Mouse (Mus musculus): ENCODE results near the gene Gabrg1. TPM values are rescaled to one million over a fixed set of nuclear protein-coding genes. Genes with fewer than 3 reads are reported as not detected.

Gabrg1 gene
- polyA plus RNA-seq (2016; fragmentation: Nextera tagmentation; extraction: Ambion mirVana) = not detected in 2 replicates

DNA sequence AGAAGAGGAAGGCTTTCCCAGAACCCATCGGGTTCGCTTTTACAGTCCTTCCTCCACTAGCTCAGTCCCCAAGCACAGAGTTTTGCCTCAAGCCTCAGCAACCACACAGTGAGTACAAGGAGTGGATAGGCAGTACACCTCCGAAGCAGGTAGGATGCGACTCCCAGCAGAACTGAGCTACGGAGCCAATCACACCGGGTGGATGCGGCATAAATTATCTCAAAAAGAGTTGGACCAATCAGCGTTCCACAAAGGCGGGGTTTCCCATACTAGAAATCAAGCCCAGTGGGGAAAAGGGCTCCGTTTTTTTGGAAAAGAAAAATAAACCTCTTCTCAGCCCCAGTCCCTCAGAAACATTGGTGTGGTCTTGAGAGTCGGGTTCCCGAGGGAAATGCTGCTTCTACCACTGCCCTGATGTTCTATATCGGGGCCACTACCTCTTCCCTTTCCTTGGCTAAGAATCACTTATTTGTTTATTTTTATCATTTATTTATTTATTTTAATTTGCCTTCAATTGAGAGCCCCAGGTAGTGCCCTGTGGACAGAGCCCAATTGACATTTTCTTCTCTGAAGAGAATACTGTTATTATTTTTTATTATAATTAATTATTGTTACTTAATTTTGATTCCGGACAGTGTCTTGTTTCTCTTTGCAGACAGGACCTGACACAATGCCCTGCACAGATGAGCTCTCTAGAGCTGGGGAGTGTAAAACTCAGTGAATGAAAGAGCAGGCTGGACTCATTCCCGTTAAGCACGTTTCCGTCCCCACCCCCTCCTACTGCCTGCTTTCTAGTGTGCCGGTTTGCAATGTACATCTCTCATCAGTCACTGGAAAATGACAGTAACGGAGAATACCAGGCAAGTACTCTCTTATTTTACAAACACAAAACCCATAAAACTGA is at the start of gene Gabrg1:
Gene Gabrg1, minus strand, starts transcription at position 426 of the 904 bp plus-strand sequence.
- Histone ChIP-seq H3K4me3 (peak within 1 kb of the TSS; percentile 47), H3K27ac (no peak within 1 kb of the TSS), H3K36me3 (no peaks in the 10 kb centered on the region), H3K27me3 (ENCODE audit: insufficient read depth, poor library complexity, severe bottlenecking) (no peaks in the 10 kb centered on the region), H3K9me3 (no peaks in the 10 kb centered on the region), H3K4me1 (no peaks in the 10 kb centered on the region)
- no peak for DNase-seq (ENCODE audit: low spot score)
- 9% methylated on average over 19 of the region's 19 CpGs for WGBS

DNA sequence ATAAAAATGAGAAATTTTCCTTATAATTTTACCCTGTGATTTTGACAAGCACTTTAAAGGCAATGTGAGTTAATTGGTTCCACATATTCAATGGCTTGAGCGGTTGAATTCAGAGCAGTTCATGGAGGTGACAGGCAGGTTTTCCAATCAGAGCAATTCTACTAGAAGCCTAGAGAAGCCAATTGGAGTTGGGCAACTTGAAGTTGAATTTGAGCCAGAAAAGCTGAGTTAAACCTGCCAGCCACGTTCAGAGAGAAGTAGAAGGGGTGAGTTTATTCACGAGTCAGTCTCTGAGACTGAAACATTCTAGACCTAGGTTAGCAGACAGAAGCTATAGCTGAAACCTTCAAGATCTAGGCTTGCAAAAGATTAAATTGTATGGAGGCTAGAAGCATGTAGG is 41.6 kb upstream of the Gabrg1 start:
- Histone ChIP-seq H3K27ac (no peak overlapping the region), H3K4me3 (no peak overlapping the region), H3K4me1 (no peaks in the 10 kb centered on the region), H3K36me3 (no peaks in the 10 kb centered on the region), H3K27me3 (ENCODE audit: insufficient read depth, poor library complexity, severe bottlenecking) (no peaks in the 10 kb centered on the region), H3K9me3 (no peaks in the 10 kb centered on the region)
- 74% methylated on average over 3 of the region's 3 CpGs for WGBS
- no peak for DNase-seq (ENCODE audit: low spot score)

DNA sequence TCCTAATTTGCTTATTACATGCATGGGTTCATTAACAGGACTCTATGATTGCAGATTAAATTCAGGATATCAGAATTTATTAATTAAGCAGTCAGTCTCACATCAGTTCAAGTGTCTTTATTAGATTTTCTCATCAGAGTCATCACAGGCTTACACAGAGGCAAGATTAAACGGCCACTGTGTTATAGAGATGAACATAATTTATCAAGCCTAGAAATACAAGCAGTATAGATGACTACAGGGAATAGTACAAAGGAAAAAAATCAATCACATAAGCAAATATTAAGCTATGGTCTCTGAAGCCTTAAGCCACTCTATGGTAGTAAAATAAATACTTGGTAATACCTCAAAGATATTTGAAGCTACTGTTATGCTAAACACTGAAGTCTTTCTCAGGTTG is 27.7 kb upstream of the Gabrg1 start:
- no peak for DNase-seq (ENCODE audit: low spot score)
- Histone ChIP-seq H3K4me1 (no peaks in the 10 kb centered on the region), H3K9me3 (no peaks in the 10 kb centered on the region), H3K4me3 (no peak overlapping the region), H3K27me3 (ENCODE audit: insufficient read depth, poor library complexity, severe bottlenecking) (no peaks in the 10 kb centered on the region), H3K36me3 (no peaks in the 10 kb centered on the region), H3K27ac (no peak overlapping the region)
- 78% methylated on average over 1 of the region's 1 CpGs for WGBS

DNA sequence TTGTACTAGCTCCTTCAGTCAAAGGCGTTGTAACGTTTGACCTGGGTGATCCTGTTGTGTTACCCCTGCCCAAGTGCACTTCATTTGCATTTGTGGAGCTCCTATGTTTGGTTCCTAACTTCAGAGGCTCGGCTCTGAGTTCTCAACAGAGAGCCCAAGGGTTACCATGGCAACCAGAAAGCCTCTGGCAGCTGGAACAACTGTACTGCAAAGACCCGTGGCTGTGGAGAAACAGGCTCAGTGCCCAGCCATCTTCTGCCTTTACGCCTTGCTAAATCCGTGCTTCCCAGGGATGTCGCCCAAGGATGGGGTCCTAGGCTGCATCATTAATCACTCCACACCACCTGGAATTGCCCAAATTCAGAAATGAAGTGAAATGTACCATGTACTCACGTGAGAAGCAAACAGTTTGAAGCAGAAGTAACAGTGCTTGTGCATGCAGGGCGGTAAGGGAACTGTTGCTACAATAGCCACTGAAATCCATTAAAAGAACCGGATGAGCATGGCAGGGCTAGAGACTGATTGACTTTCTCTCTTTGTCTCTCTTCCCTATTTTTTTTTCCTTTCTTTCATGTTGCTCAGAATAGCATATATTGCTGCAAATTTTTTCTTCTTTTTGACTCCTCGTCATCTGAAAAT is 798 bp upstream of the Gabrg1 start:
- Histone ChIP-seq H3K4me3 (peak overlapping the region; percentile 47), H3K27ac (no peak overlapping the region), H3K4me1 (no peaks in the 10 kb centered on the region), H3K27me3 (ENCODE audit: insufficient read depth, poor library complexity, severe bottlenecking) (no peaks in the 10 kb centered on the region), H3K36me3 (no peaks in the 10 kb centered on the region), H3K9me3 (no peaks in the 10 kb centered on the region)
- no peak for DNase-seq (ENCODE audit: low spot score)
- WGBS = 20% methylated on average over 11 of the region's 11 CpGs

DNA sequence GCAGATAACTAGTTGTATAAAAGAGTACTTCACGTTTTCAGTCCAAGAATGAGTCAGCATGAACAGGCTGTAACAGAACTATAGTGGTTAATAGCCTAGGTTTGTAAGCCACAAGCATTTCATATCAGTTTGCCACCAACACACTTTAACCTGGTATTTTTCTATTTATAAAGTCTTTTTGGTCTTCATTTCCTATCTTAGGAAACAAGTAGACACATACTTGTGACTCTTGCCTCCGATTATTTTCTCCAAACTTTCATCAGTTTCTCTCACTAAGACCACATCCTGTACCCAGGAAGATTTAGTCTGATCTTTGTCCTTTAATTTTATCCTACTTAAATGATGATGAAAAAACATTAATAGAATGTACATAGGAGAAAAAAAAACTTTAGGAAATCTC is 23.7 kb downstream of the Gabrg1 start:
- no peaks in the 10 kb centered on the region for H3K9me3 ChIP-seq

DNA sequence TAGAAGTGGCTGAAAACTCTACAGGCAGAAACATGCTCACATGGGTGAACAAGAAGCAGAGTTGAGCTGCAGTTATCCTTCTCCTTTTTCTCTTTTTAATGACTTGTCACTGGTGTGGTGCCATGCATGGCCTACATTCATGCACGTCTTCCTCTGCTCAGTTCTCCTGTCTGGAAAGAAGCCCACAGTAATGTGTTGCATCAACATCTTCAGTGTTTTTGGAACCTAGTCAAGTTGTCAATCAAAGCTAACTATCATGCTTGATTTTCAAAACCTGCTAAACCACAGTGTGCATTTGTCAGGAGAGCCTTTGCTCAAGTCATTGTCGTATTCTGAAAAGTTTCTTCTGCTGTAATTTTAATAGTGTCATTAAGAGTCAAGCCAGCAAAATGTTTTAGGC is 106.3 kb downstream of the Gabrg1 start:
- 83% methylated on average over 2 of the region's 2 CpGs for WGBS

More for the DNA sequence above, 23.7 kb downstream of the Gabrg1 start:
- DNase-seq (ENCODE audit: low spot score) = no peak
- H3K4me1 ChIP-seq = no peaks in the 10 kb centered on the region
- H3K27ac ChIP-seq = no peak overlapping the region
- WGBS = 73% methylated on average over 2 of the region's 2 CpGs
- no peaks in the 10 kb centered on the region for H3K27me3 ChIP-seq (ENCODE audit: insufficient read depth, poor library complexity, severe bottlenecking)
- H3K36me3 ChIP-seq = no peaks in the 10 kb centered on the region
- H3K4me3 ChIP-seq = no peak overlapping the region

DNA sequence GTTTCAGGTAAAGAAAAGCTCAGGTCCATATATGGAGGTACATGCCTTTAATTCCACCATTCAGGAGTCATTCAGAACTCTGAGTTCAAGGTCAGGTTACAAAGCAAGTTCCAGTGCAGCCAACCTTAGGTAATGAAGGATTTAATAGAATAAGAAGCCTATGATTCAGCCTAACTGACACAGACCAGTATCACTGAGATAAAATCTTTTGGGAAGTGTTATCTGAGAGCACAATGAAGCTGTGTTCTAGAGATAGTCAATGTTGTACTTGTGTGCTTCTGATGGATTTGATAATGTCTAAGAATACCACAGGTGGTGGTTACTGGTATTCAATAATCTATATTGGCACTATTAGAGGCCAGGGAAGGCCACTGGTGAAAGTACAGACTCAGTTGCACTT is 138.1 kb downstream of the Gabrg1 start:
- Histone ChIP-seq H3K36me3 (no peaks in the 10 kb centered on the region), H3K9me3 (no peaks in the 10 kb centered on the region), H3K4me3 (no peak overlapping the region), H3K4me1 (no peaks in the 10 kb centered on the region), H3K27ac (no peak overlapping the region), H3K27me3 (ENCODE audit: insufficient read depth, poor library complexity, severe bottlenecking) (no peaks in the 10 kb centered on the region)
- DNase-seq (ENCODE audit: low spot score) = no peak

More for the DNA sequence above, 106.3 kb downstream of the Gabrg1 start:
- no peaks in the 10 kb centered on the region for H3K27me3 ChIP-seq (ENCODE audit: insufficient read depth, poor library complexity, severe bottlenecking)
- no peak overlapping the region for H3K4me3 ChIP-seq
- no peaks in the 10 kb centered on the region for H3K4me1 ChIP-seq
- no peak overlapping the region for H3K27ac ChIP-seq
- H3K36me3 ChIP-seq = no peaks in the 10 kb centered on the region
- DNase-seq (ENCODE audit: low spot score) = no peak
- H3K9me3 ChIP-seq = no peaks in the 10 kb centered on the region
